Mouse (Mus musculus) left cerebral cortex, adult 9 months (tissue): Measurements from ENCODE around the gene Luzp4.
"Not testable (repeated sequence)": the region's sequence is repeated elsewhere in the genome, so short reads cannot be mapped to it uniquely, and the experiment has no call there.

Experiments
- DNase-seq, 2 experiments: peaks; one replicate each; pipeline ENCODE4 v3.0.0; 2022; ENCODE audit warnings: low spot score in 2 of 2

Gene Luzp4

DNA sequence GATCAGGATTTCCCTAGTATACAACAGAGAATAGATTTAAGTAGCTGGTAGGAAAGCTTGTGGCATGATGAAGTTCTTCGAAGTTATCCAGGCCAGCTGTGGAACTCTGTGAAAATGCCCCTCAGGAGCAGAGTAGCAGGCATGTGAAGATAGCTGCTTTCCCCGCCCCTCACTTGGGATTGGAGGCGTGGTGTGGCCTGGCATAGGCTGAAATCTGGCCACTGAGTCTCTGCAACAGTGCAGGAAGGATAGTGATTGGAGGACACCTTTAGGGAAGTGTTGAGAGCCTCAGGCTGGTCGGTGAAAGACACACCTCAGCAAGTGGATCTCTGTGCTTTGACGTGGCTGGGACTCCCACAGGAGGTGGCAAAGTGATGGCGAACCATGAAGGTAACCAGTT is at the start of gene Luzp4:
Gene Luzp4 (plus strand): TSS at position 301 of the 400 bp plus-strand sequence.
- DNase-seq, result not testable (repeated sequence)

DNA sequence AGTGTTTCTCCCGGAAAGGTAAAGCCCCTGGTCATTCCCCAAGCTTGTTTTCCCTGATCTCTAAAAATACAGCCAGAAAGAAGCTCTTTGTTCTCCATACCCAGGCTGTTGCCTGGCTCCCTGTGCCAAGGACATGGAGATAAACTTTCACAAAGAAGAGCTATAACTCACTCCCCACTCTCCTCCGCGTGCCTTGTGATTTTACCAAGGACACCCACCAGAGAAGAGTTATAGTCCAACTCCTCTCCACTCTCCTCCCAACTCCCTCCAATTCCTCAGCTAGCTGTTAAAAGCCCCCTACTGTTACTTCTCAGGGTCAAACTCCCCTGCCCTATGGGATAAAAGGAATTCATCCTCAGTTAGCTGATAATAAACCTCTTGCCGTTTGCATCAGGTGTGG is 15.6 kb upstream of the Luzp4 start:
- DNase-seq, result not testable (repeated sequence)
